Mouse (Mus musculus) lung, embryonic 14.5 days (tissue): ENCODE data around the gene Vmn1r60. TPM values are rescaled to one million over a fixed set of nuclear protein-coding genes. Genes with fewer than 3 reads are reported as not detected.
"Not testable (repeated sequence)": the region's sequence is repeated elsewhere in the genome, so short reads cannot be mapped to it uniquely, and the experiment has no call there.

Experiments used
- ATAC-seq: fragments of 200-750 bp; cut with Nextera tagmentation; 2 replicates; pipeline ENCODE4 v1.8.0; 2017; ENCODE audit warnings: mild to moderate bottlenecking, moderate TSS enrichment, moderate library complexity; ENCODE audit not compliant: insufficient read depth
- DNase-seq: peaks from one replicate; pipeline ENCODE4 v3.0.0-alpha.2; 2015
- H3K27ac ChIP-seq: fragments of 300-500 bp; sonication (generic); 2 replicates; pipeline ENCODE4 v1.5.1; 2014; ENCODE audit warnings: low read depth, mild to moderate bottlenecking, moderate library complexity
- H3K27me3 ChIP-seq: fragments of 300-500 bp; sonication (generic); 2 replicates; pipeline ENCODE4 v1.6.1; 2014; ENCODE audit warnings: low read length, control low read depth; ENCODE audit not compliant: insufficient read depth
- H3K36me3 ChIP-seq: fragments of 300-500 bp; sonication (generic); 2 replicates; pipeline ENCODE4 v1.6.1; 2014; ENCODE audit warnings: control low read depth; ENCODE audit not compliant: insufficient read depth
- H3K4me1 ChIP-seq: fragments of 300-500 bp; sonication (generic); 2 replicates; pipeline ENCODE4 v1.6.1; 2014; ENCODE audit warnings: antibody characterized with exemption, control low read depth; ENCODE audit not compliant: insufficient read depth
- H3K4me2 ChIP-seq: fragments of 300-500 bp; sonication (generic); 2 replicates; pipeline ENCODE4 v1.6.1; 2014; ENCODE audit warnings: mild to moderate bottlenecking
- H3K4me3 ChIP-seq: fragments of 300-500 bp; sonication (generic); 2 replicates; pipeline ENCODE4 v1.5.1; 2014; ENCODE audit warnings: low read depth, low read length
- H3K9ac ChIP-seq: fragments of 300-500 bp; sonication (generic); 2 replicates; pipeline ENCODE4 v1.6.1; 2014
- H3K9me3 ChIP-seq: fragments of 300-500 bp; sonication (generic); 2 replicates; pipeline ENCODE4 v1.6.1; 2016; ENCODE audit warnings: low read depth, low read length, control low read depth
- WGBS: fragments of 180-500 bp; shearing (Covaris S2); extraction: QIAGEN DNeasy Blood & Tissue Kit; methylation state at CpG from one replicate; pipeline ENCODE4 v1.1.7; 2014; 5-methylcytosine and 5-hydroxymethylcytosine counted together
- polyA plus RNA-seq: library from polyadenylated mRNA; unstranded; fragments of >200 nt; fragmentation: Nextera tagmentation; extraction: Ambion mirVana; gene quantifications from 2 replicates; pipeline ENCODE4 v1.2.1, GENCODE M21; 2014

The Vmn1r60 gene
- polyA plus RNA-seq, result not detected in 2 replicates

DNA sequence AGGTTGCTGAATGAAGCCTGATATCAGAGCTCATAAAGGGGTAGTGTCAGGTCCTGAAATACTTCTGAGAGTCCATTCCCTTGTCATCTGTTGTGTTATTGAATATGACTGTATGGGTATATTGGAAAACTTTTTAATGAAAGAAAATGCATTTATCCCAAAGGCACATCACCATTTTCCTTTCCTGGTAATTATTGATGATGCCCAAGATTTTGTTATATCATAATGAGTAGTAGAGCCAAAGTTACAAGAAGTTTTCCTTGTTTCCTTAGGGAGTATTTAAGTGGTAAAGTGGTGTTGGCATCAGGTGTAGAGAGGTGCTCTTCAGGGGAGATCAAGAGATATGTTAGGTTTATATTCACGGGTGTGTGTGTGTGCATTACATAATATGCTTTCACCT is at the start of gene Vmn1r60:
Gene Vmn1r60 (minus strand): TSS at position 101 of the 400 bp plus-strand sequence.
- not testable (repeated sequence) for H3K4me1 ChIP-seq, H3K9ac ChIP-seq, H3K27me3 ChIP-seq, ATAC-seq, H3K27ac ChIP-seq, DNase-seq, H3K4me2 ChIP-seq, H3K9me3 ChIP-seq, H3K4me3 ChIP-seq, H3K36me3 ChIP-seq
- WGBS, result 69% methylated on average over 1 of the region's 1 CpGs

DNA sequence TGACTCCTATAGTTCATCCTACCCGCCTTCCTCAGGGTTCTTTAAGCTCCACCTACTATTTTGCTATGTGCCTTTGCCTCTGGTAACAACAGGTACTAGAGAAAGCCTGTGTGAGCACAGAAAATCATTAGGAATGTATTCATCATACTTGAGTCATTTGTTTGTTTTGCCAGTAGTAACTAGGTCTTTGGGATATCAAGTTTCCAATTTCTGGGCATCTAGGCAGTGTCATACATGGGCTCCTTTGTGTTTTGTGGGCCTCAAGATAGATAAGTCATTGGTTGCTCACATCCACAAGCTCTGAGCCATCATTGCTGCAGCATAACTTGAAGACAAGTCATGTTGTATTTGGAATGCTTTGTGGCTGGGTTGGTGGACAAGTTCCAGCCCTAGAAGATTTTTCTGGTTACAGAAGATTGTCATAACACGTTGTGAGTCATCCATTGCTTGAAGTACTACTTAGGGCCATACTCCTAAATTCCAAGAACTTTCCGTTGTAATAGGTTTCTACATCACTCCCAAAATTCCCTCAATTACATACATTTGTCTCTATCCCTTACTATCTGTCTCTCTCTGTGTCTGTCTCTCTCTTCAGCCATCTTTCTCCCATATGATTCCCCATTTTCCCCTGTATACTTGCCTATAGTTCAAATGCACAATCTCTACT is 6.2 kb downstream of the Vmn1r60 start:
- H3K9ac ChIP-seq, H3K27me3 ChIP-seq, ATAC-seq, H3K27ac ChIP-seq, DNase-seq, H3K4me2 ChIP-seq, H3K4me1 ChIP-seq, H3K36me3 ChIP-seq, H3K4me3 ChIP-seq, H3K9me3 ChIP-seq: not testable (repeated sequence)
- 51% methylated on average over 3 of the region's 3 CpGs for WGBS

DNA sequence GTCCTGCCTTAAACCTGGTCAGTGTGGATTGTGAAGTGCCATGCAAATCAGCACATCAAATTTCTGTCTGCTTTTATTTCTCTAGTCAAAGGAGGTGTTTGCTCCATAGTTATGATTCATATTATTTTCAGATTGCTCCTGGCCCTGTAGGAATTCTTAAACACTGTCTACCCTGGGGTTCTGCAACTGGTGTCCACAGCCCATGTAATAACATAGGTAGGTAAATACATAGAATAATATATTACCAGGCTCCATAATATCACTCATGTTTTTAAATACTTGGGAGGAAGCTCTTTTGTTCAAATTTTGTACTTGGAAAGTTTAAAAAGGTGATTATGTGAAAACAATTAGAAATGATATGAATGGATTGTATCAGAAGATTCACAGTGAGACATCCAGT is 53.3 kb downstream of the Vmn1r60 start, which contains the start of gene Vmn2r28:
Gene Vmn2r28 (minus strand): TSS at position 101 of the 400 bp plus-strand sequence.
- H3K9ac ChIP-seq, H3K4me2 ChIP-seq, ATAC-seq, H3K27ac ChIP-seq, H3K4me1 ChIP-seq, H3K27me3 ChIP-seq, DNase-seq, H3K4me3 ChIP-seq, H3K9me3 ChIP-seq, H3K36me3 ChIP-seq: not testable (repeated sequence)

Other genes starting within 250 kb of the Vmn1r60 start
- not detected in 2 replicates for gene Gm5065, start 196.8 kb downstream of the Vmn1r60 start, polyA plus RNA-seq
- not detected in 2 replicates for gene Nlrp2, start 196.3 kb downstream of the Vmn1r60 start, polyA plus RNA-seq
- not detected in 2 replicates for gene Vmn1r58, start 133.9 kb downstream of the Vmn1r60 start, polyA plus RNA-seq
- gene Vmn1r59, start 90.5 kb downstream of the Vmn1r60 start, polyA plus RNA-seq, result not detected in 2 replicates
- not detected in 2 replicates for gene Vmn2r28, start 53.4 kb downstream of the Vmn1r60 start, polyA plus RNA-seq
- not detected in 2 replicates for gene Vmn1r61, start 66.0 kb upstream of the Vmn1r60 start, polyA plus RNA-seq
- gene Vmn1r62, start 126.3 kb upstream of the Vmn1r60 start, polyA plus RNA-seq, result not detected in 2 replicates